Mouse (Mus musculus) CH12.LX (cell line): ENCODE results near the gene Myh13. TPM values are rescaled to one million over a fixed set of nuclear protein-coding genes. Genes with fewer than 3 reads are reported as not detected.

Experiments used
- DNase-seq: peaks from one replicate; pipeline ENCODE4 v3.0.0-alpha.2; 2013; ENCODE audit errors: extremely low read depth
- H3K27ac ChIP-seq: 2 replicates; pipeline ENCODE4 v1.5.1; 2012; ENCODE audit warnings: low read depth, mild to moderate bottlenecking, control low read depth, moderate library complexity; ENCODE audit not compliant: insufficient read depth
- H3K27me3 ChIP-seq: replicated peaks from 2 replicates; pipeline ENCODE3; 2012; ENCODE audit warnings: inconsistent platforms
- H3K36me3 ChIP-seq, 2 experiments: replicated peaks in 1 of 2; 2 replicates each; pipeline versions ENCODE3 to v1.6.1; 2012; ENCODE audit warnings: inconsistent platforms in 1 of 2, low read length in 1 of 2, mild to moderate bottlenecking in 1 of 2, mixed read lengths in 1 of 2, moderate library complexity in 1 of 2; ENCODE audit not compliant: control insufficient read depth in 1 of 2, insufficient read depth in 1 of 2
- H3K4me1 ChIP-seq, 2 experiments: 2 replicates each; pipeline ENCODE4 v1.6.1; 2012; ENCODE audit warnings: inconsistent platforms in 1 of 2, moderate library complexity in 1 of 2; ENCODE audit not compliant: insufficient read depth in 2 of 2, control insufficient read depth in 1 of 2
- H3K4me2 ChIP-seq: 2 replicates; pipeline ENCODE4 v1.6.1; 2012; ENCODE audit warnings: low read depth, mild to moderate bottlenecking, control low read depth; ENCODE audit not compliant: poor library complexity, insufficient read depth, severe bottlenecking
- H3K4me3 ChIP-seq, 3 experiments: fragments of 150-350 bp in 1 of 3; sonication (generic) in 1 of 3; replicated peaks in 1 of 3; 2 replicates each; pipeline versions ENCODE3 to v1.5.1; 2011 to 2012; ENCODE audit warnings: low read depth in 2 of 3, low read length in 2 of 3, mild to moderate bottlenecking in 2 of 3, moderate library complexity in 2 of 3, control low read depth in 1 of 3, improper control_type of control experiment in 1 of 3, inconsistent platforms in 1 of 3, mixed read lengths in 1 of 3; ENCODE audit not compliant: poor library complexity in 1 of 3
- H3K79me2 ChIP-seq: replicated peaks from 2 replicates; pipeline ENCODE4 v1.6.1; 2012; ENCODE audit warnings: mild to moderate bottlenecking, moderate library complexity; ENCODE audit not compliant: control insufficient read depth, poor library complexity, insufficient read depth, severe bottlenecking; ENCODE audit errors: extremely low read depth
- H3K9ac ChIP-seq: 2 replicates; pipeline ENCODE4 v1.6.1; 2012; ENCODE audit warnings: low read depth, mild to moderate bottlenecking, control low read depth, moderate library complexity; ENCODE audit not compliant: insufficient read depth
- H3K9me3 ChIP-seq: replicated peaks from 2 replicates; pipeline ENCODE3; 2012; ENCODE audit warnings: low read length, inconsistent platforms, mixed read lengths
- BHLHE40 ChIP-seq: IDR thresholded peaks from 2 replicates; pipeline ENCODE4 v1.6.1; 2011; ENCODE audit warnings: mild to moderate bottlenecking, low read depth, low read length, improper control_type of control experiment
- CHD1 ChIP-seq: IDR thresholded peaks from 2 replicates; pipeline ENCODE4 v1.6.1; 2012; ENCODE audit warnings: low read depth, low read length, improper control_type of control experiment, inconsistent platforms
- CHD2 ChIP-seq: IDR thresholded peaks from 2 replicates; pipeline ENCODE4 v1.6.1; 2011; ENCODE audit warnings: low read length, improper control_type of control experiment
- ELF1 ChIP-seq: IDR thresholded peaks from 2 replicates; pipeline ENCODE4 v1.6.1; 2014; ENCODE audit warnings: low read depth, mild to moderate bottlenecking, inconsistent platforms, low read length, improper control_type of control experiment
- ETS1 ChIP-seq: conservative IDR thresholded peaks from 2 replicates; pipeline ENCODE4 v1.6.1; 2012; ENCODE audit warnings: low read depth, mild to moderate bottlenecking, inconsistent platforms, low read length, improper control_type of control experiment, moderate library complexity
- JUND ChIP-seq: conservative IDR thresholded peaks from 2 replicates; pipeline ENCODE4 v1.6.1; 2011; ENCODE audit warnings: low read depth, low read length, improper control_type of control experiment
- MAFK ChIP-seq: IDR thresholded peaks from 2 replicates; pipeline ENCODE4 v1.6.1; 2011; ENCODE audit warnings: low read length, improper control_type of control experiment; ENCODE audit not compliant: insufficient replicate concordance
- MAX ChIP-seq: IDR thresholded peaks from 2 replicates; pipeline ENCODE4 v1.6.1; 2011; ENCODE audit warnings: low read length, improper control_type of control experiment
- MEF2A ChIP-seq: IDR thresholded peaks from 2 replicates; pipeline ENCODE4 v1.6.1; 2014; ENCODE audit warnings: low read depth, mild to moderate bottlenecking, inconsistent platforms, low read length, improper control_type of control experiment, borderline replicate concordance
- MXI1 ChIP-seq: IDR thresholded peaks from 2 replicates; pipeline ENCODE4 v1.6.1; 2011; ENCODE audit warnings: mild to moderate bottlenecking, low read depth, low read length, improper control_type of control experiment
- MYC ChIP-seq: IDR thresholded peaks from 2 replicates; pipeline ENCODE4 v1.6.1; 2011; ENCODE audit warnings: low read depth, mild to moderate bottlenecking, improper control_type of control experiment, low read length
- NELFE ChIP-seq: IDR thresholded peaks from 2 replicates; pipeline ENCODE4 v1.6.1; 2011; ENCODE audit warnings: low read depth, low read length, improper control_type of control experiment
- NRF1 ChIP-seq: IDR thresholded peaks from 2 replicates; pipeline ENCODE4 v1.6.1; 2014; ENCODE audit warnings: low read depth, mild to moderate bottlenecking, inconsistent platforms, low read length, improper control_type of control experiment, moderate library complexity
- PAX5 ChIP-seq: IDR thresholded peaks from 2 replicates; pipeline ENCODE4 v1.6.1; 2012; ENCODE audit warnings: low read length, inconsistent platforms, mixed read lengths
- RAD21 ChIP-seq: IDR thresholded peaks from 2 replicates; pipeline ENCODE4 v1.6.1; 2011; ENCODE audit warnings: low read depth, mild to moderate bottlenecking, low read length, improper control_type of control experiment, moderate library complexity
- SMC3 ChIP-seq: IDR thresholded peaks from 2 replicates; pipeline ENCODE4 v1.6.1; 2011; ENCODE audit warnings: low read depth, low read length, improper control_type of control experiment
- UBTF ChIP-seq: IDR thresholded peaks from 2 replicates; pipeline ENCODE4 v1.6.1; 2012; ENCODE audit warnings: low read depth, mild to moderate bottlenecking, inconsistent platforms, low read length, improper control_type of control experiment, moderate library complexity
- USF1 ChIP-seq: IDR thresholded peaks from 2 replicates; pipeline ENCODE4 v1.6.1; 2014; ENCODE audit warnings: low read depth, mild to moderate bottlenecking, inconsistent platforms, low read length, improper control_type of control experiment
- ZNF384 ChIP-seq: IDR thresholded peaks from 2 replicates; pipeline ENCODE4 v1.6.1; 2012; ENCODE audit warnings: low read depth, low read length, improper control_type of control experiment, inconsistent platforms
- dilution Hi-C: fragments of 300-500 bp; cut with MboI; formaldehyde crosslinking; loops from 2 replicates; pipeline ENCODE4 v1.14.3; 2020; ENCODE audit warnings: low sequenced_read_pairs; ENCODE audit not compliant: extremely low pct_unique_long_range_greater_than_20kb, extremely low pct_ligation_motif_present
- in situ Hi-C: fragments of 300-500 bp; cut with MboI; formaldehyde crosslinking; loops from 3 replicates; pipeline ENCODE4 v1.14.3; 2019; ENCODE audit warnings: low sequenced_read_pairs, low pct_ligation_motif_present, low pct_unique_long_range_greater_than_20kb, mixed read lengths
- polyA plus RNA-seq: library from polyadenylated mRNA; unstranded; fragments of >175 nt; gene quantifications from 2 replicates; pipeline ENCODE4 v1.2.1, GENCODE M21; 2012; ENCODE audit warnings: low read depth; ENCODE audit not compliant: insufficient read length
- total RNA-seq, 2 experiments: library from RNA; depleted of rRNA; stranded (reverse); fragments of 300-350 nt in 1 of 2; fragments of >200 nt in 1 of 2; gene quantifications; 2 replicates each; pipeline ENCODE4 v1.2.3; 2012 to 2014

Myh13 gene
- total and polyA plus RNA-seq, 3 experiments: 1.1 to 2.4 (median 2.1) TPM

DNA sequence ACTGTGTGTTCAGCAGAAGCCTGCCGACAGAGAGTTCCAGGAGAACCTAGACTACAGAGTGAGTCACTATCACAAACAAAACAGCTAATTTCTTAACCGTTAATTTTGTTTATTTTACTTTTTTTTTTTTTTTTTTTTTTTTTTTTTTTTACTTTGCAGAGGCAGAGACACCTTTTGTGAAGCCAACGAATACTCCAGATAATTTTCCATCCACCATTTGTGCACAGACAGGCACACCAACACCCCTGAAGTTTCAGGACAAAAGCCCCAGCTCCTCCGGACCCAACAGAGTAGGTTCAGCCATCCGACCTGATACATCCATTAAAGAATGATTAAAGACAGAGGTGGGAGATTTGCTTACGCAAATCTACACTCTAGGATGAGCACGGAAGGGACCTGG, 63.2 kb downstream of the Myh13 start:
- peak overlapping the region; percentile 69 for H3K4me2 ChIP-seq
- no peaks in the 10 kb centered on the region for H3K79me2 ChIP-seq
- H3K36me3 ChIP-seq: no peaks in the 10 kb centered on the region
- no peak overlapping the region for H3K9ac ChIP-seq
- peaks cover 10% of the 10 kb centered on the region for H3K9me3 ChIP-seq
- dilution Hi-C loops (no loop called here), in situ Hi-C loops (no loop called here)
- H3K27me3 ChIP-seq: no peaks in the 10 kb centered on the region
- no peak for TF ChIP-seq NRF1
- no peak for TF ChIP-seq MXI1
- 0 out of 2 replicates have a peak, but pooled peaks have one; percentile 4 for TF ChIP-seq ELF1
- TF ChIP-seq CHD2: no peak
- TF ChIP-seq BHLHE40: no peak
- TF ChIP-seq ZNF384: peak; percentile 56
- no peak for TF ChIP-seq ETS1
- TF ChIP-seq CHD1: no peak
- H3K27ac ChIP-seq: no peak overlapping the region
- H3K4me1 ChIP-seq: peaks cover 11 to 47% of the 10 kb centered on the region in 2 experiments; a peak in 3 of 4 replicates
- no peak overlapping the region for H3K4me3 ChIP-seq
- no peak for DNase-seq

DNA sequence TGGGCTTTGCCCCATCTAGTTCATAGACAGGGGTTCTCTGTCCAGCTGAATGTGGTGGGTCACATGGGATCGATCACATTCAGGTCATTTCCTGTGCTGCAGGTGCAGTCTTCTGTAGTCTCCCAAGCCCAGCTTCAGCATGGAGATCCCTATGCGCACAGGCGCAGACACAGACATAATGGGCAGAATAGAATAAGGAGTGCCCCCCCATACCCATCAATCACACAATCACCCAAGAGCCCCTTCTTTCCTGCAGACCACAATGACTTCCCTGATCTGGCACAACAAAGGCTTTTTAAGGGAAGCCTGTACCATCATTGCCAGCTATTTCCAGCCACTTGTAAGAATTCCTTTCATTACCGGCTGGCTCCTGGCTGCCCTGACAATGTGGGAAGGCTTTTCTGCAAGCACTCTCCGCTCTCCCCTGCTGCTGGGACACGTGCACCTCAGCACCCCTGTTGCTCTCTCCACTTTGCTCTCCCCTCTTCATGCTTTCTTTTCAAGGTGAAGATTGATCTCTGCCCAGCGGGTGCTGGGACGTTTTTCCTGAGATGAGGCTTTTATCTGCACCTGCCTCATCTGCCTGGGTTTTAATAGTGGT, 65.5 kb downstream of the Myh13 start:
- DNase-seq: no peak
- in situ Hi-C loops (no loop called here), dilution Hi-C loops (no loop called here)
- Histone ChIP-seq H3K79me2 (no peaks in the 10 kb centered on the region), H3K4me3 (no peak overlapping the region), H3K4me1 (peaks cover 24 to 55% of the 10 kb centered on the region in 2 experiments), H3K9me3 (peaks cover 10% of the 10 kb centered on the region), H3K27me3 (no peaks in the 10 kb centered on the region), H3K27ac (no peak overlapping the region), H3K9ac (no peak overlapping the region), H3K4me2 (no peak overlapping the region), H3K36me3 (no peaks in the 10 kb centered on the region)
- TF ChIP-seq MYC (no peak), MEF2A (no peak), JUND (no peak), NRF1 (no peak), ETS1 (no peak), UBTF (no peak), MAFK (no peak), MAX (no peak), PAX5 (no peak), NELFE (no peak), USF1 (no peak), SMC3 (no peak), BHLHE40 (no peak), RAD21 (no peak), CHD2 (no peak)
